Mouse (Mus musculus) spleen, adult 12 weeks (tissue): ENCODE data around the gene Tmem151b.

ENCODE experiments used
- DNase-seq: peaks from one replicate; pipeline ENCODE4 v3.0.0; 2022; ENCODE audit warnings: low spot score

Gene Tmem151b

GRCm38 (mm10) chr17:45510871-45511270 lies 38.6 kb downstream of the Tmem151b start:
- no peak for DNase-seq

- DNase-seq: peak; percentile 88
These were observed 42.7 kb downstream of the Tmem151b start, which contains the start of gene Aars2 for GRCm38 (mm10) chr17:45506700-45507189. Aars2 (plus strand) TSS chr17:45506841.

GRCm38 (mm10) chr17:45505941-45506465 lies 43.5 kb downstream of the Tmem151b start:
- DNase-seq: no peak

GRCm38 (mm10) chr17:45503301-45503973 lies 46.0 kb downstream of the Tmem151b start:
- DNase-seq: no peak

GRCm38 (mm10) chr17:45502324-45502723 lies 47.2 kb downstream of the Tmem151b start:
- DNase-seq: no peak

GRCm38 (mm10) chr17:45500981-45501380 lies 48.5 kb downstream of the Tmem151b start:
- DNase-seq: no peak

GRCm38 (mm10) chr17:45499516-45499915 lies 50.0 kb downstream of the Tmem151b start:
- DNase-seq: no peak

- DNase-seq: no peak
These were observed 51.1 kb downstream of the Tmem151b start for GRCm38 (mm10) chr17:45498397-45498796.

GRCm38 (mm10) chr17:45495398-45495797 lies 54.1 kb downstream of the Tmem151b start:
- DNase-seq: no peak
